Mouse (Mus musculus) spleen, postnatal 36 days (tissue): Measurements from ENCODE around the gene Cwf19l1.
A peak's percentile ranks its signal among the peaks of the same experiment; 100 is the strongest.

Experiments
- DNase-seq, 2 experiments: peaks; one replicate each; pipeline ENCODE4 v3.0.0; 2022; ENCODE audit warnings: low spot score in 2 of 2, mixed read lengths in 1 of 2

Gene Cwf19l1

GRCm38 (mm10) chr19:44117793-44118192 lies 17.9 kb downstream of the Cwf19l1 start:
- peak; percentile 28 to 42 for DNase-seq

GRCm38 (mm10) chr19:44111706-44112105 lies 24.0 kb downstream of the Cwf19l1 start:
- DNase-seq: no peak

- DNase-seq: no peak
Measured at GRCm38 (mm10) chr19:44110356-44110755, 25.3 kb downstream of the Cwf19l1 start.

- DNase-seq: no peak
Measured at GRCm38 (mm10) chr19:44108996-44109395, 26.7 kb downstream of the Cwf19l1 start.

- no peak for DNase-seq
Measured at GRCm38 (mm10) chr19:44107661-44108521, 27.8 kb downstream of the Cwf19l1 start.

- peak; percentile 92 to 93 for DNase-seq
Measured at GRCm38 (mm10) chr19:44106831-44107660, 28.6 kb downstream of the Cwf19l1 start, which contains the start of gene Chuk. TSS of gene Chuk (minus strand) at chr19:44107480.

GRCm38 (mm10) chr19:44104393-44104792 lies 31.3 kb downstream of the Cwf19l1 start:
- no peak for DNase-seq

- DNase-seq: no peak
Measured at GRCm38 (mm10) chr19:44103001-44103400, 32.7 kb downstream of the Cwf19l1 start.

GRCm38 (mm10) chr19:44100840-44101239 lies 34.8 kb downstream of the Cwf19l1 start:
- DNase-seq: no peak

- DNase-seq: no peak
Measured at GRCm38 (mm10) chr19:44086278-44086677, 49.4 kb downstream of the Cwf19l1 start.

GRCm38 (mm10) chr19:44080920-44081319 lies 54.8 kb downstream of the Cwf19l1 start:
- no peak for DNase-seq

GRCm38 (mm10) chr19:44080023-44080422 lies 55.7 kb downstream of the Cwf19l1 start:
- no peak for DNase-seq

GRCm38 (mm10) chr19:44077024-44077423 lies 58.7 kb downstream of the Cwf19l1 start:
- DNase-seq: no peak

- no peak for DNase-seq
Measured at GRCm38 (mm10) chr19:44076457-44076856, 59.2 kb downstream of the Cwf19l1 start.

GRCm38 (mm10) chr19:44074986-44075385 lies 60.7 kb downstream of the Cwf19l1 start:
- DNase-seq: no peak

- DNase-seq: no peak
Measured at GRCm38 (mm10) chr19:44071166-44071565, 64.5 kb downstream of the Cwf19l1 start.

- DNase-seq: no peak
Measured at GRCm38 (mm10) chr19:44069914-44070232, 65.8 kb downstream of the Cwf19l1 start.

GRCm38 (mm10) chr19:44069121-44069913 lies 66.4 kb downstream of the Cwf19l1 start, which contains the start of gene Erlin1:
TSS of gene Erlin1 (minus strand) at chr19:44069785.
- peak; percentile 85 to 87 for DNase-seq

GRCm38 (mm10) chr19:44068232-44068631 lies 67.4 kb downstream of the Cwf19l1 start:
- no peak for DNase-seq

- DNase-seq: peak; percentile 44 to 45
Measured at GRCm38 (mm10) chr19:44067323-44068049, 68.2 kb downstream of the Cwf19l1 start.

GRCm38 (mm10) chr19:44064734-44065133 lies 70.9 kb downstream of the Cwf19l1 start:
- no peak for DNase-seq
